Mouse (Mus musculus): ENCODE results near the gene Drosha.

DNA sequence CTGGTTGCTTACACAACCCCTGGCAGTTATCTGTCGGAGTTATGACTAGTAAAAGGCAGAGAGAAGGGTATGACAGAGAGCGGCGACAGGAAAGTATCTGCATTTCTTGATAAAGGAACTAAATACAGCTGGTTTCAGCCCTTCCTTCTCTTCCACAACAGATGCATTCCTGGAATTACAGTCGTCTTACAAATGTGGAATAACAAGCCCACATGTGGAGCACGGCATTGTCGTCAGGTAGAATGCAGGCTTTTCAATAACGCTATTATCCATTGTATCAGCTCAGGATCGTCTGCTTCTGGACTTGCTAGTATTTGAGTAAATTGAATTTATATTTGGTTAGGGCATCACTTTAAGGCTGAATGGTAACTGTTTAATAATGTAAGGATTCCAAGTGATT is 144.2 kb downstream of the Drosha start:
- TF ChIP-seq CTCF (IDR thresholded peaks at IDR 0.05; ENCODE audit: extremely low read depth, insufficient read depth, insufficient read length, insufficient replicate concordance) (no peak), POLR2A (IDR thresholded peaks at IDR 0.05; ENCODE audit: low read depth, low read length) (no peak)
